Mouse (Mus musculus): ENCODE results near the gene Cdk18. TPM values are rescaled to one million over a fixed set of nuclear protein-coding genes. Genes with fewer than 3 reads are reported as not detected.
A peak's percentile ranks its signal among the peaks of the same experiment; 100 is the strongest.

Cdk18 gene
- total RNA-seq, 1 experiment: 9.6 TPM

DNA sequence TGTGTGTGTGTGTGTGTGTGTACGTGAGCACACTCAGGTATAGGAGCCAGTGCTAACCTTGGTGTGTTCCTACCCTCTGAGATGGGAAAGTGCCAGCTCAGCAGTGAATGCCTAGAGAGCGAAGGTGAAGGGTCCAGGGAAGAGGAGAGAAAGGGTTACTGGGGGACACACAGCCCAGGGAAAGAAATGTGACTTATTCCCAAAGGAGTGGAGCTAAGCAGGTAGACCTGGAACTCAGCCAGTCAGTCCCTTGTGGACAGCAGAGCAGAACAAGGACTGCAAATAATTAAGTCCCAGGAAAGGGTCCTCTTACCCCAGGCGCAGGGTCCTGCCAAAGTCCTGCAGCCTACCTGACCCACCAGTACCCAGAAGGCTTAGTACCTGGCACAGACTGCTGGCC is 2.6 kb downstream of the Cdk18 start:
- H3K4me1 ChIP-seq (ENCODE audit: control insufficient read depth in 2 of 2, insufficient read depth in 2 of 2, low read length in 2 of 2, poor library complexity in 1 of 2): peaks cover 0 to 11% of the 10 kb centered on the region in 2 experiments; a peak in 3 of 4 replicates
- no peak overlapping the region for H3K4me3 ChIP-seq (ENCODE audit: insufficient read depth in 1 of 2, low read depth in 1 of 2, low read length in 2 of 2, poor library complexity in 1 of 2, severe bottlenecking in 1 of 2)
- no peak overlapping the region for H3K27ac ChIP-seq (ENCODE audit: insufficient read depth, low read depth, low read length, poor library complexity, severe bottlenecking)
- no peaks in the 10 kb centered on the region for H3K9me3 ChIP-seq (ENCODE audit: control insufficient read depth, insufficient read depth, low read depth, low read length)
- TF ChIP-seq ZC3H11A (IDR thresholded peaks at IDR 0.05; ENCODE audit: borderline replicate concordance, low read depth, low read length) (no peak), CHD2 (IDR thresholded peaks at IDR 0.05; ENCODE audit: low read depth, low read length) (no peak), MAFK (IDR thresholded peaks at IDR 0.05; ENCODE audit: insufficient read depth, low read depth, low read length) (no peak), HCFC1 (IDR thresholded peaks at IDR 0.05; ENCODE audit: borderline replicate concordance, insufficient read depth, low read length) (no peak), ZNF384 (IDR thresholded peaks at IDR 0.05; ENCODE audit: low read depth, low read length) (no peak)
- DNase-seq (ENCODE audit: low read depth, low spot score): no peak
- in situ Hi-C loops (cut with MboI; ENCODE audit: low sequenced_read_pairs in 2 of 2, unreplicated experiment in 2 of 2): no loop called here
- no peaks in the 10 kb centered on the region for H3K36me3 ChIP-seq (ENCODE audit: control insufficient read depth, insufficient read depth, low read length, poor library complexity, severe bottlenecking)
- no peak overlapping the region for H3K9ac ChIP-seq (ENCODE audit: insufficient read depth, low read depth, low read length, poor library complexity, severe bottlenecking)

DNA sequence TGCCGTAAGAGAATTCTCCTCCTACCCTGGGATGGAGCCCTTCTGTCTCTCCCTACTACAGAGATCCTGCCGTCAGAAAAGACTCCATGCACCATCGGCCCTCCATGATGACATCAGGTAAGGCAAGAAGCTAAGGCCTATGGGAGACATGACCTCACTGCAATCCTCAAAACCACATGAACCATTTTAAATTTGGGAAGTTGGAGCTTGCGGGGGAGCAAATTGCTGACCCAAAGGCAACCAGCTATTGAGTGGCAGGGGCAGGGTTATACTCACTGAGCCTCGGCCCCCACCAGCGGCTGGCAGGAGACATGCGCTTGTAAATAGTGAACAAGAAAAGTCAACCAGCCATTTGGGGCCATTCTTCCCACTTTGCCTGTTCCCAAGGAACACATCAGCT is 3.9 kb downstream of the Cdk18 start:
- H3K27ac ChIP-seq (ENCODE audit: insufficient read depth, low read depth, low read length, poor library complexity, severe bottlenecking): no peak overlapping the region
- no peaks in the 10 kb centered on the region for H3K9me3 ChIP-seq (ENCODE audit: control insufficient read depth, insufficient read depth, low read depth, low read length)
- no peak overlapping the region for H3K9ac ChIP-seq (ENCODE audit: insufficient read depth, low read depth, low read length, poor library complexity, severe bottlenecking)
- no peaks in the 10 kb centered on the region for H3K36me3 ChIP-seq (ENCODE audit: control insufficient read depth, insufficient read depth, low read length, poor library complexity, severe bottlenecking)
- DNase-seq (ENCODE audit: low read depth, low spot score): no peak
- TF ChIP-seq ZNF384 (IDR thresholded peaks at IDR 0.05; ENCODE audit: low read depth, low read length) (no peak), MAFK (IDR thresholded peaks at IDR 0.05; ENCODE audit: insufficient read depth, low read depth, low read length) (no peak), HCFC1 (IDR thresholded peaks at IDR 0.05; ENCODE audit: borderline replicate concordance, insufficient read depth, low read length) (no peak), ZC3H11A (IDR thresholded peaks at IDR 0.05; ENCODE audit: borderline replicate concordance, low read depth, low read length) (no peak), CHD2 (IDR thresholded peaks at IDR 0.05; ENCODE audit: low read depth, low read length) (no peak)
- in situ Hi-C loops (cut with MboI; ENCODE audit: low sequenced_read_pairs in 2 of 2, unreplicated experiment in 2 of 2): no loop called here
- H3K4me3 ChIP-seq (ENCODE audit: insufficient read depth in 1 of 2, low read depth in 1 of 2, low read length in 2 of 2, poor library complexity in 1 of 2, severe bottlenecking in 1 of 2): no peak overlapping the region
- H3K4me1 ChIP-seq (ENCODE audit: control insufficient read depth in 2 of 2, insufficient read depth in 2 of 2, low read length in 2 of 2, poor library complexity in 1 of 2): peaks cover 0 to 11% of the 10 kb centered on the region in 2 experiments; a peak in 3 of 4 replicates

DNA sequence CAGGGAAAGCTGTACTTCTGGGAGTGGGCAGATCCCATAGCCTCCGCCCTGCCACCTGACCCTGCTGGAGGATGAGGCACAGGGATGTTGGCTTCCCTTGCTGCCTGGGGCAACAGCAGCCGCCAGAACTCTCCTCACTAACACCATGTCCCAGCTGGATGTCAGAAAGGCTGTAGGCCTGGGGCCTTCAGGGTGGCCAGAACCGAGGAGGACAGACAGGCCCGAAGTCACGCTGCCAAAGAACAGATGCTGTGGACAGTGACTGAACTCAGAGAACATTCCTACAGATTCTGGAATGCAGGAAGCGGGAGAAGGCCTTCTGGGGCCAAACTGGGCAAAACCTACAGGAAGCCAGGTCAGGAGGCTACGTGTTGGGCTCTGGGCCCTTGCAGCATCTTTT is 11.2 kb downstream of the Cdk18 start:
- Histone ChIP-seq H3K9me3 (ENCODE audit: control insufficient read depth, insufficient read depth, low read depth, low read length) (no peaks in the 10 kb centered on the region), H3K36me3 (ENCODE audit: control insufficient read depth, insufficient read depth, low read length, poor library complexity, severe bottlenecking) (no peaks in the 10 kb centered on the region), H3K9ac (ENCODE audit: insufficient read depth, low read depth, low read length, poor library complexity, severe bottlenecking) (no peak overlapping the region), H3K27ac (ENCODE audit: insufficient read depth, low read depth, low read length, poor library complexity, severe bottlenecking) (no peak overlapping the region), H3K4me1 (ENCODE audit: control insufficient read depth in 2 of 2, insufficient read depth in 2 of 2, low read length in 2 of 2, poor library complexity in 1 of 2) (peaks cover 0 to 2% of the 10 kb centered on the region in 2 experiments; a peak in 1 of 4 replicates), H3K4me3 (ENCODE audit: insufficient read depth in 1 of 2, low read depth in 1 of 2, low read length in 2 of 2, poor library complexity in 1 of 2, severe bottlenecking in 1 of 2) (no peak overlapping the region)
- in situ Hi-C loops (cut with MboI; ENCODE audit: low sequenced_read_pairs in 2 of 2, unreplicated experiment in 2 of 2): no loop called here
- no peak for TF ChIP-seq MAFK (IDR thresholded peaks at IDR 0.05; ENCODE audit: insufficient read depth, low read depth, low read length)
- no peak for TF ChIP-seq CHD2 (IDR thresholded peaks at IDR 0.05; ENCODE audit: low read depth, low read length)
- TF ChIP-seq HCFC1 (IDR thresholded peaks at IDR 0.05; ENCODE audit: borderline replicate concordance, insufficient read depth, low read length): no peak
- TF ChIP-seq ZC3H11A (IDR thresholded peaks at IDR 0.05; ENCODE audit: borderline replicate concordance, low read depth, low read length): no peak
- no peak for TF ChIP-seq ZNF384 (IDR thresholded peaks at IDR 0.05; ENCODE audit: low read depth, low read length)
- DNase-seq (ENCODE audit: low read depth, low spot score): no peak

DNA sequence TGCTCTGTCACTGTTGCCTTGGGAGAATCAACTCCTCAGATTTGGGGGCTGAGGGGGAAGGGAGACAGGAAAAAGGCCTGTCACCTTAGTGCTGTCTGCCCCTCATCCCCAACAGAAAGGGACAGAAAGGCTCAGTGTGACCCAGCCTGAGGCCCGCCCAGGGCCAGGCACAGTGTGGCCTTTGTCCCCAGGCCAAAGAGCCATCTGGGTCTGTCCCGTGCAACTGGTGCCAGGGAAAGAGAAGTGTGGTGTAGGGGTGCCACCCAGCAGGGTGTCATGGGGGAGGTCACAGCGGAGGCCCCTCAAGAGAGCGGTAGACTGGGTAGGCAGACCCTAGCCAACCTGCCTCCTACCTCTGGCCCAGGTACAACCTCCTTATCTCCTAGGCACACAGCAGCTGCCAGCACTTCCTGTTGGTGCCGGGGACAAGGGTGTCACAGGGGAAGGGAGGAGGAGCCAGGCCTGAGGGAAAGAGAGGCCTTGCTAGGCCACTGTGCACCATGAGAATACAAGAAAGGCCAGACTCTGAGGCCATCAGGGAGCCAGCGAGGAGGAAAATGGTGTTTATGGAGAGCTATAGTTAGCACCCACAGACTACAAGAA is 13.6 kb downstream of the Cdk18 start:
- in situ Hi-C loops (cut with MboI; ENCODE audit: low sequenced_read_pairs in 2 of 2, unreplicated experiment in 2 of 2): no loop called here
- Histone ChIP-seq H3K4me1 (ENCODE audit: control insufficient read depth in 2 of 2, insufficient read depth in 2 of 2, low read length in 2 of 2, poor library complexity in 1 of 2) (peaks cover 0 to 2% of the 10 kb centered on the region in 2 experiments; a peak in 1 of 4 replicates), H3K9ac (ENCODE audit: insufficient read depth, low read depth, low read length, poor library complexity, severe bottlenecking) (no peak overlapping the region), H3K4me3 (ENCODE audit: insufficient read depth in 1 of 2, low read depth in 1 of 2, low read length in 2 of 2, poor library complexity in 1 of 2, severe bottlenecking in 1 of 2) (peak overlapping the region; percentile 7 to 17; a peak in 1 of 4 replicates), H3K36me3 (ENCODE audit: control insufficient read depth, insufficient read depth, low read length, poor library complexity, severe bottlenecking) (peaks cover 2% of the 10 kb centered on the region; the same call in 1 of the 2 replicates), H3K9me3 (ENCODE audit: control insufficient read depth, insufficient read depth, low read depth, low read length) (no peaks in the 10 kb centered on the region), H3K27ac (ENCODE audit: insufficient read depth, low read depth, low read length, poor library complexity, severe bottlenecking) (no peak overlapping the region)
- DNase-seq (ENCODE audit: low read depth, low spot score): no peak
- TF ChIP-seq HCFC1 (IDR thresholded peaks at IDR 0.05; ENCODE audit: borderline replicate concordance, insufficient read depth, low read length) (no peak), MAFK (IDR thresholded peaks at IDR 0.05; ENCODE audit: insufficient read depth, low read depth, low read length) (no peak), ZNF384 (IDR thresholded peaks at IDR 0.05; ENCODE audit: low read depth, low read length) (no peak), CHD2 (IDR thresholded peaks at IDR 0.05; ENCODE audit: low read depth, low read length) (no peak), ZC3H11A (IDR thresholded peaks at IDR 0.05; ENCODE audit: borderline replicate concordance, low read depth, low read length) (no peak)
